Mouse (Mus musculus) intestine, embryonic 14.5 days (tissue): ENCODE measurements around the gene Spaca6. TPM values are rescaled to one million over a fixed set of nuclear protein-coding genes. Genes with fewer than 3 reads are reported as not detected.
"Not testable (repeated sequence)": the region's sequence is repeated elsewhere in the genome, so short reads cannot be mapped to it uniquely, and the experiment has no call there.

Source experiments
- ATAC-seq: fragments of 200-750 bp; cut with Nextera tagmentation; replicated peaks from 2 replicates; pipeline ENCODE4 v1.8.0; 2017; ENCODE audit warnings: low read depth, moderate number of reproducible peaks, moderate TSS enrichment, moderate library complexity; ENCODE audit not compliant: low FRiP score, low TSS enrichment
- DNase-seq: peaks from one replicate; pipeline ENCODE4 v3.0.0-alpha.2; 2018; ENCODE audit warnings: low spot score
- H3K27ac ChIP-seq: fragments of 300-500 bp; sonication (generic); 2 replicates; pipeline ENCODE4 v1.5.1; 2014; ENCODE audit warnings: low read depth, mild to moderate bottlenecking, control low read depth
- H3K27me3 ChIP-seq: fragments of 300-500 bp; sonication (generic); replicated peaks from 2 replicates; pipeline ENCODE4 v1.6.1; 2014; ENCODE audit warnings: low read length, control low read depth; ENCODE audit not compliant: control insufficient read depth, insufficient read depth
- H3K36me3 ChIP-seq: fragments of 300-500 bp; sonication (generic); 2 replicates; pipeline ENCODE4 v1.6.1; 2014; ENCODE audit warnings: low read length, control low read depth; ENCODE audit not compliant: control insufficient read depth, insufficient read depth
- H3K4me1 ChIP-seq: fragments of 300-500 bp; sonication (generic); replicated peaks from 2 replicates; pipeline ENCODE4 v1.6.1; 2014; ENCODE audit warnings: low read length, control low read depth, mixed read lengths; ENCODE audit not compliant: control insufficient read depth, insufficient read depth
- H3K4me2 ChIP-seq: fragments of 300-500 bp; sonication (generic); 2 replicates; pipeline ENCODE4 v1.6.1; 2014; ENCODE audit warnings: low read length
- H3K4me3 ChIP-seq: fragments of 300-500 bp; sonication (generic); 2 replicates; pipeline ENCODE4 v1.5.1; 2014; ENCODE audit warnings: low read depth, low read length, control low read depth, mixed read lengths
- H3K9ac ChIP-seq: fragments of 300-500 bp; sonication (generic); 2 replicates; pipeline ENCODE4 v1.6.1; 2014; ENCODE audit warnings: mild to moderate bottlenecking, low read length
- H3K9me3 ChIP-seq: fragments of 300-500 bp; sonication (generic); 2 replicates; pipeline ENCODE4 v1.6.1; 2016; ENCODE audit warnings: low read length, control low read depth; ENCODE audit not compliant: control insufficient read depth
- WGBS: fragments of 180-500 bp; shearing (Covaris S2); extraction: QIAGEN DNeasy Blood & Tissue Kit; methylation state at CpG from one replicate; pipeline ENCODE4 v1.1.7; 2014; 5-methylcytosine and 5-hydroxymethylcytosine counted together
- polyA plus RNA-seq: library from polyadenylated mRNA; unstranded; fragments of >200 nt; fragmentation: Nextera tagmentation; extraction: Ambion mirVana; gene quantifications from 2 replicates; pipeline ENCODE4 v1.2.1, GENCODE M21; 2014

Spaca6 gene
- polyA plus RNA-seq, 1 experiment from 2014 or later = 30.3 TPM

- Histone ChIP-seq H3K27ac (peak overlapping the region; percentile 75), H3K27me3 (no peaks in the 10 kb centered on the region), H3K9ac (peak overlapping the region; percentile 52; the same call in 1 of the 2 replicates), H3K4me3 (peak overlapping the region; percentile 34), H3K4me2 (peak overlapping the region; percentile 44), H3K9me3 (no peaks in the 10 kb centered on the region), H3K36me3 (peaks cover 70% of the 10 kb centered on the region), H3K4me1 (peaks cover 48% of the 10 kb centered on the region)
- WGBS = under 1% methylated on average over 43 of the region's 43 CpGs
- DNase-seq (peak; percentile 96), ATAC-seq (peak; percentile 97)
Observed at GRCm38 (mm10) chr17:17837919-17838701, 11.2 kb downstream of the Spaca6 start.

GRCm38 (mm10) chr17:17839276-17839675 lies 12.3 kb downstream of the Spaca6 start:
- WGBS = 94% methylated on average over 2 of the region's 2 CpGs
- no peak for DNase-seq
- Histone ChIP-seq H3K27ac (no peak overlapping the region), H3K9me3 (no peaks in the 10 kb centered on the region), H3K9ac (no peak overlapping the region), H3K4me1 (peaks cover 39% of the 10 kb centered on the region), H3K27me3 (no peaks in the 10 kb centered on the region), H3K36me3 (peaks cover 60% of the 10 kb centered on the region), H3K4me2 (0 out of 2 replicates have a peak overlapping the region, but pooled peaks have one; percentile 44), H3K4me3 (no peak overlapping the region)
- ATAC-seq = no peak

DNA sequence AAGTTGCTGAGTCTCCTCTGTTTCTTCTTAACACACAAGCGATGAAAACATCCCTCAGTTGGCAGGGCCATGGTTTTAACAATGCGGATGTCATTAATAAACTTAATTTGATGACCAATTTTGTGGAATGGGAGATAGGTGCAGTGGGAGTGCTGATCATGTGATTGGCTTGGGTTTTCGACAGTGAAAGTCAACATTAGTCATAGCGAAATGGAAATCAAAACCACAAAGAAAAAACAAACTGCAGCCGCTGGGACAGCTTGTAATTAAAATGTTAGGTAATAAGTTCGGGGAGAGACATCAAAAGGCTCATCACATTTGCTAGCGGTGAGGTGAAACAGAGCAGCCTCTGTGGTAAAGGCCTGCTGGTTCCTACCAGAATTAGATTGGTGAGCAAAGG lies 13.8 kb downstream of the Spaca6 start:
- 90% methylated on average over 7 of the region's 7 CpGs for WGBS
- H3K36me3 ChIP-seq = peaks cover 52% of the 10 kb centered on the region
- H3K4me2 ChIP-seq = no peak overlapping the region
- no peaks in the 10 kb centered on the region for H3K9me3 ChIP-seq
- ATAC-seq (no peak), DNase-seq (no peak)
- H3K4me3 ChIP-seq = no peak overlapping the region
- no peak overlapping the region for H3K27ac ChIP-seq
- H3K4me1 ChIP-seq = peaks cover 25% of the 10 kb centered on the region
- no peak overlapping the region for H3K9ac ChIP-seq
- no peaks in the 10 kb centered on the region for H3K27me3 ChIP-seq

DNA sequence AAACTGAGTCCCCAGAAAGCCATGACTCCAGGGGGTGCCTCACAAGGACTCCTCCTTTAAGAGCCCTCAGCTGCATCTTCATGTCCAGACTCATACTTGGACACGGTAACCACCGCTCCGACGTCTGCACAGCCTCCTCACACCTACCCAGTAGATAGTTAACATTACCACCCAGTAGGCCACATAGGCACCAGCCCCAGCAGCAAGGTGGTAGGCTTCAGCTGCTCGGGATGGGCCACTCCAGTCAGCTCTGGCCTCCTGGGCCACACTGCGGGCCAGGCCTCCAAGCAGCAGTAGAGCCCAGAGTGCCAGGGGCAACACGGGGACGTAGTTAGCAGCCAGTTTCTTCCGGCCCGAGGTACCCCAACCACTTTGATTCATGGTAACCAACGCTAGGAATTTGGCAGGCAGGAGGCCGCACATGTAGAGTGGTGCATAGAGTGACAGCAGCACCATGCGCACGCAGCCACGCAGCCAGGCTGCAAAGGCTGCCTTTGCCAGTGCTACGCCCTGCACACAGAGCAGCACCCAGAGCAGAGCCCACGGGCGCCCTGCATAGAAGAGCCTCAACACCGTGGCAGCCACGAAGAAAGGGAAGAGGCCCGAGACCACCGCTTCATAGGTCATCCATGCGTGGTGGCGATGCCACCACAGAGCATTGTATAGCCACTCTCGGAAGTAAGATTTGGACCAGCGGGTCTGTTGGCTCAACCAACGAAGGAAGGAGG lies 16.7 kb downstream of the Spaca6 start:
- DNase-seq (no peak), ATAC-seq (peak; percentile 40; the same call in 1 of the 2 replicates)
- H3K9ac ChIP-seq = no peak overlapping the region
- H3K27me3 ChIP-seq = no peaks in the 10 kb centered on the region
- peaks cover 39% of the 10 kb centered on the region for H3K36me3 ChIP-seq
- no peak overlapping the region for H3K4me2 ChIP-seq
- H3K4me1 ChIP-seq = peaks cover 4% of the 10 kb centered on the region; the same call in 1 of the 2 replicates
- no peak overlapping the region for H3K4me3 ChIP-seq
- H3K27ac ChIP-seq = no peak overlapping the region
- no peaks in the 10 kb centered on the region for H3K9me3 ChIP-seq
- WGBS = 76% methylated on average over 27 of the region's 27 CpGs

DNA sequence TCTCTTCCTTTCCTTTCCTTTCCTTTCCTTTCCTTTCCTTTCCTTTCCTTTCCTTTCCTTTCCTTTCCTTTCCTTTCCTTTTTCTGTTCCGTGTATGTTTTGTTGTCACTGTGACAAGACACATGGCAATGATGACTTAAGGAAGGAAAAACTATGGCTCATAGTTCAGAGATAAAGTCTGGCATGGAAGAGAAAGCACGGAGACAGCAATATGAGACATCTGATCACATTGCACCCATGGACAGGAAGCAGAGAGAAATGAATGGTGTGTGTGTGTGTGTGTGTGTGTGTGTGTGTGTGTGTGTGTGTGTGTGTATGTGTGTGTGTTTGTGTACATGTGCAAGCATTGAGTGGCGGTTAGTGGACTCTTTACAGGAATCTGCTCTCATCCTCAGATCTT lies 17.6 kb downstream of the Spaca6 start:
- not testable (repeated sequence) for H3K9me3 ChIP-seq, ATAC-seq, H3K9ac ChIP-seq, DNase-seq, H3K4me2 ChIP-seq, H3K4me1 ChIP-seq, H3K27ac ChIP-seq, H3K27me3 ChIP-seq, H3K4me3 ChIP-seq
- 80% methylated on average over 3 of the region's 3 CpGs for WGBS
- peaks cover 30% of the 10 kb centered on the region for H3K36me3 ChIP-seq

DNA sequence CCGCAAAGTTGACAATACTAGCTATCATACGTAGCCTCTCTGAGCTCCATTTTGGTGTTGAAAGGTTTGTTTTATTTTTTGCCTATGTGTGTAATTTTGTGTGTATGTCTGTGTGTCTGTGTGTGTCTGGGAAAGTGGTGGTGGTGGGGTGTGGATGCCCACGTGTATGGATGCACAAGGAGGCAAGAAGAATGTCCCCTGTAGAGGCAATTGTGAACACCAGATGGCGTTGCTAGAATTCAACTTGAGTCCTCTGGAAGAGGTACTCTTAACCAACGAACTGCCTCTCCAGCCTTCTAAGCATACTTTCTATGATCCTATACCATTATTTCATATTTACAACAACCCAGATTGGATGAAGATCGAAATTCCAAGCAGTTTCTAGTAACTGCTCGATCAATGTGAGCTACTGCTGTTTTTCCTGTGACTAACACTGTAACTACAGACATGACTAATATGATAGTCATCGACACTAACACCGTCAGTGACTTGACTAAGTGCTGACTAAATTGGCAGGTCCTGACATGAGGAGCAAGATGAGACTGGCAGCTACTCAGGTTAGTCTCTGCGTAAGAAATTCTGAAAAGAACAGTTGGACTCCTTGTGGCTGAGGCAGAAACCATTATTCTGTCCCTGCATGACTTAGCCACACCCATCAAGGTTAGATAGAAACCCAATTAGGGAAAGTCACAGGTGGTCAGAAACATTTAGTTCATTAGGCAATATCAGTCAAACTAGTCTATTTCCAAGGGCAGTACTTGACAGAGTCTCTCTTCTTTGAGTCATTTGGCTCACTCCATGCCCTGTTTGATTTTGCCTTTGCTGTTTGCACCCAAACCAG lies 18.4 kb downstream of the Spaca6 start:
- WGBS = 69% methylated on average over 10 of the region's 10 CpGs

GRCm38 (mm10) chr17:17848988-17849387 lies 22.0 kb downstream of the Spaca6 start:
- H3K36me3 ChIP-seq = peaks cover 3% of the 10 kb centered on the region; the same call in 1 of the 2 replicates
- 0 out of 2 replicates have a peak, but pooled peaks cover 8% of the 10 kb centered on the region for H3K27me3 ChIP-seq
- H3K9me3 ChIP-seq = no peaks in the 10 kb centered on the region
- H3K4me1 ChIP-seq = no peaks in the 10 kb centered on the region
- no peak overlapping the region for H3K9ac ChIP-seq
- DNase-seq (no peak), ATAC-seq (no peak)
- H3K4me3 ChIP-seq = no peak overlapping the region
- no peak overlapping the region for H3K4me2 ChIP-seq
- no peak overlapping the region for H3K27ac ChIP-seq
- WGBS = 74% methylated on average over 2 of the region's 2 CpGs

More for the DNA sequence above, 18.4 kb downstream of the Spaca6 start:
- Histone ChIP-seq H3K36me3 (peaks cover 22% of the 10 kb centered on the region), H3K9me3 (no peaks in the 10 kb centered on the region), H3K4me3 (no peak overlapping the region), H3K4me2 (no peak overlapping the region), H3K27me3 (0 out of 2 replicates have a peak, but pooled peaks cover 8% of the 10 kb centered on the region), H3K4me1 (no peaks in the 10 kb centered on the region), H3K9ac (no peak overlapping the region), H3K27ac (no peak overlapping the region)
- DNase-seq = no peak
- no peak for ATAC-seq
